Mouse (Mus musculus): ENCODE measurements around the gene Rcor3.

Gene Rcor3

GRCm38 (mm10) chr1:192137926-192138910, at the start of gene Rcor3:
Rcor3 (minus strand) TSS chr1:192138062.
- peak; percentile 46 for DNase-seq (ENCODE audit: low read depth, low spot score)

- no peak for DNase-seq (ENCODE audit: low read depth, low spot score)
Observed at GRCm38 (mm10) chr1:192181696-192182257, 43.9 kb upstream of the Rcor3 start.

- DNase-seq (ENCODE audit: low read depth, low spot score) = no peak
Observed at GRCm38 (mm10) chr1:192179877-192180276, 42.0 kb upstream of the Rcor3 start.

- no peak for DNase-seq (ENCODE audit: low read depth, low spot score)
Observed at GRCm38 (mm10) chr1:192171477-192171876, 33.6 kb upstream of the Rcor3 start.

DNA sequence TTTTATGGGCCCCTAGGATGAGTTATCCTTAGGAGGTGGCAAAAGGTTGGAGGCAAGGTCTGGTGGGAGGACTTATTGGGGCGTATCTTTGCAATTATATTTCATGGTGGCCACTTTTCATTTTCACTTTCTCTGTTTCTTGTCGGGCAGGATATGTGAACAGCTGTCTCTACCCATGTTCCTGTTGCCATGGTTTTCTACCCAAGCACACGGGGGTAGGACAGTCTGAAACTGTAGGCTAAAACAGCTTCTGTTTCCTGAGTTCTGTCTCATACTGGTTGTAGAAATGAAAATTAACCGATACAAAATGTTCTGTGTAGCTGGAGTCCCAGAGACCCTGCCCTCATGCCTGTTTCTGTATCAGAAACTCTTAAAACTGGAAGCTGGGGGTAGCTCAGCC, 13.3 kb upstream of the Rcor3 start:
- DNase-seq (ENCODE audit: low read depth, low spot score) = no peak

DNA sequence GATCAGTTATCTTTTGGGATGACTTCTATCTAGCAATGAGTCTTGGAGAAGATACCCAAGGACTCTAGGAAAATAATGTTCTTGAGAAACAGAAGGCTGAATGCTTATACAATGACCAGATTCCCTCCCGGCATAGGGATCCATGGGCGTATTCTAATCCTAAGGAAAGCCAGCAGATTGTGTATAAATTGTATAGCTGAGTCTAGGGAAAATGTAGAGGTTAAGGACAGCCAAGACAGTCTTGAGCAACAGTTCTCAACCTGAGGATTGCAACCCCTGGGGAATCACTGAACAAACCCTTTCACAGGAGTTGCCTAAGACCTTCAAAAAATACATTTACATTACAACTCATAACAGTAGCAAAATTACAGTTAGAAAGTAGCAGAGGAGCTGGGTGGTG, 2.5 kb upstream of the Rcor3 start:
- DNase-seq (ENCODE audit: low read depth, low spot score) = no peak

- DNase-seq (ENCODE audit: low read depth, low spot score) = peak; percentile 47
Observed at GRCm38 (mm10) chr1:192137291-192137925, 454 bp downstream of the Rcor3 start.

- peak; percentile 68 for DNase-seq (ENCODE audit: low read depth, low spot score)
Observed at GRCm38 (mm10) chr1:192136561-192137290, 1.1 kb downstream of the Rcor3 start.

GRCm38 (mm10) chr1:192130202-192130601, 7.7 kb downstream of the Rcor3 start:
- no peak for DNase-seq (ENCODE audit: low read depth, low spot score)

- DNase-seq (ENCODE audit: low read depth, low spot score) = no peak
Observed at GRCm38 (mm10) chr1:192128343-192128742, 9.5 kb downstream of the Rcor3 start.

- no peak for DNase-seq (ENCODE audit: low read depth, low spot score)
Observed at GRCm38 (mm10) chr1:192125761-192126160, 12.1 kb downstream of the Rcor3 start.

- no peak for DNase-seq (ENCODE audit: low read depth, low spot score)
Observed at GRCm38 (mm10) chr1:192116262-192116661, 21.6 kb downstream of the Rcor3 start.

DNA sequence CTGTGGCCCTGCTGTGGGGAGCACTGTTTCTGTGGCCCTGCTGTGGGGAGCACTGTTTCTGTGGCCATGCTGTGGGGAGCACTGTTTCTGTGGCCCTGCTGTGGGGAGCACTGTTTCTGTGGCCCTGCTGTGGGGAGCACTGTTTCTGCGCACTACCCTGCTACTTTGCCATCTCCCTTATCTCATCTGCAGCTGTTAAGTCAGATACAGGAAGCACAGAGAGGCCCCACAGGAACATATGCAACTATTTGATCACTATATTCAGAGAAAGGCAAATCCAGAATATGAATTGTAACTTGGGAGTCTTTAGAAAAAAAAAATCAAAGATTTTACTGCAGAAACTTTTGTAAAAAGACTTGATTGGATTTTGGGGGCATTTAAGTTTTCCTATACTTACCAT, 22.5 kb downstream of the Rcor3 start:
- DNase-seq (ENCODE audit: low read depth, low spot score) = no peak

DNA sequence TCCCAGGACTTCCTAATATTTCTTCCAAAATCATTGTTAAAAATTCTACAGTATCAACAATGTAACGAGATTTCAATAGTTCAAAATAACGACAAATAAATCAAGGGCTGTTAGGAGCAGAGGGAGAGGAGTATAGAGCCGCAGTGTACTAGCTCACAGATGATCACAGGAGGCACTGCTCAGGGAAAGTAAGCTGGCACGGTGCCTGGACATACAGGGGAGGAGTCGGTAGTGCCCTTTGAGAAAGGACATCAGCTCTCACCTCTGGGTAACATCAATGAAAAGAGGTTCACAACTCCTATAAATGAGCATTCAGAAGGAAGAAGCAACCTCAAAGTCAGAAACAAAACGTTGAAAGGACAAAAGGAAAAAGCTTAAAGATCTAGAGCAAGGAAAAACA, 28.7 kb downstream of the Rcor3 start:
- DNase-seq (ENCODE audit: low read depth, low spot score) = no peak

GRCm38 (mm10) chr1:192107352-192107751, 30.5 kb downstream of the Rcor3 start:
- no peak for DNase-seq (ENCODE audit: low read depth, low spot score)

DNA sequence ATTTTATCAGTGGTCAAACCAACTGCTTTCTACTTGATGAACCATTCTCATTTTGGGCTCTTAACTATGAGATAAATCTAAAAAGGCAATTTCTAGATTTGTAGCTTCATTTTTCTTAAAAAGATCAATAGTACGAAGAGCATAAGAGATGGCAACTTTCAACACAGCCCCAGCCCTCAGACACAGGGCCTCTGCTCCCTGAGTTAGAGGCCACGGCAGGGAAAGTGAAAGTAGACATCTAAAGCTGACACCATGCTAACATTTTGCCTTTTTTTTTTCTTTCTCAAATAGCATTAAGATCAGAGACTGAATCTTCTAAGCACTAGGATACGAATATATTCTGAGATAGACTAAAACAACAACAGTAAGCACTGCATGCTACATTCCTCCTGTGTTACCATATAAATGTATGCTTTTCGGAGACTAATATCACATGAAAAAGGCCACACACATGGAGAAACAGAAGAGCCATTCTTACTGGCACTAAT, 31.9 kb downstream of the Rcor3 start:
- no peak for DNase-seq (ENCODE audit: low read depth, low spot score)

GRCm38 (mm10) chr1:192104021-192104420, 33.8 kb downstream of the Rcor3 start:
- DNase-seq (ENCODE audit: low read depth, low spot score) = no peak

DNA sequence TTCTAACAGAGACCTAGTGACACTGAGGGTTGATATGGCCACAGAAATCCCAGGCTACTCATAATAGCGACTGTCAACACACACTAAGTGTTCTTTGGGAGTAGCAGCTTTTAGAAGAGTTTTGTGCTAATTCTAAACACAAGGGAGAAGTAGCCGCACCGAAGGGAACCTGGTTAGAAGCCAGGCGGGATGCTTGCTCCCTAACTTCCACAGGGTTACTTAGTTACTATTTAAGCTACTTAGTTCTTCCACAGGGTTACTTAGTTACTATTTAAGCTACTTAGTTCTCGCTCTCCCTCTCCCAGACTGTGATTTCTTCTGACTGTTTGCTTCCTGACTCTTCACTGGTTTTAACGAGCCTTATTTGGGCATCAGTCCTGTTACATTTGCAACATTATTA, 34.7 kb downstream of the Rcor3 start:
- no peak for DNase-seq (ENCODE audit: low read depth, low spot score)

- no peak for DNase-seq (ENCODE audit: low read depth, low spot score)
Observed at GRCm38 (mm10) chr1:192101359-192101758, 36.5 kb downstream of the Rcor3 start.

DNA sequence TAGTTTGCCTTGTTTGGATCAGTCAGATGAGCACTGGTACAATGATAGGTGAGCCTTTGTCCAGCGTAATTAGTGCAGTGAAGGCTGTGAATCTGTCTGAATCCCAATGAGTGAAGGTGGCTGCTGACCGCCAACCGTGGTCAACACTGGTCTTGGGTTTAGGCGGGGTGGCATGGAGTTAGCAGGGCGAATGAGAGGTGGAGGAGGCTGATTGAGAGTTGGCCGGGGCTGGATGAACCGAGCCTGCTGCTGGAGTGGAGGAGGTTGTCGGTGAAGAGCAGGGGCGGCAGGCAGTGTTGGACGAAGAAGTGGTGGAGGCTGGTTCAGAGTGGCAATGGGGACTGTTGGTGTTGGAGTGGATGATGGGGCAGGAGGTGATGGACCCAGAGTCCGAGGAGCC, 37.1 kb downstream of the Rcor3 start:
- no peak for DNase-seq (ENCODE audit: low read depth, low spot score)

DNA sequence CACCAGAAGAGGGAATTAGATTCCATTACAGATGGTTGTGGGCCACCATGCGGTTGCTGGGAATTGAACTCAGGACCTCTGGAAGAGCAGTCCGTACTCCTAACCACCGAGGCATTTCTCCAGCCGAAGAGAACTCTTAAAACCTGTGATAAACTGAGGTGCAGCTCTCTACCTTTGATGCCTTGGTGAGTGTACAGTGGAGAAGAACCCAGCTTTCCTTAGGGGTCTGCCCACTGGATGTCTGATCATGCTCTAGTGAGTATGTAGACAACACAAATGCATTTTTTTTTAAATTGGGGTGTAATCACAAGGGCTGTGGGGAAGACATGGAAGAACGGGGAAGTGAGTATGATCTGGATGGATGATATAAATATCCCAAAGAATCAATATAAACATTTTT, 42.2 kb downstream of the Rcor3 start:
- no peak for DNase-seq (ENCODE audit: low read depth, low spot score)

All from embryo, embryonic 11.5 days (tissue).